Mouse (Mus musculus): Measurements from ENCODE around the gene Rnf114. TPM values are rescaled to one million over a fixed set of nuclear protein-coding genes. Genes with fewer than 3 reads are reported as not detected.

The Rnf114 gene
- polyA plus RNA-seq (2014; fragmentation: Nextera tagmentation; extraction: Ambion mirVana), result 94.7 and 98.7 TPM in 2 replicates

DNA sequence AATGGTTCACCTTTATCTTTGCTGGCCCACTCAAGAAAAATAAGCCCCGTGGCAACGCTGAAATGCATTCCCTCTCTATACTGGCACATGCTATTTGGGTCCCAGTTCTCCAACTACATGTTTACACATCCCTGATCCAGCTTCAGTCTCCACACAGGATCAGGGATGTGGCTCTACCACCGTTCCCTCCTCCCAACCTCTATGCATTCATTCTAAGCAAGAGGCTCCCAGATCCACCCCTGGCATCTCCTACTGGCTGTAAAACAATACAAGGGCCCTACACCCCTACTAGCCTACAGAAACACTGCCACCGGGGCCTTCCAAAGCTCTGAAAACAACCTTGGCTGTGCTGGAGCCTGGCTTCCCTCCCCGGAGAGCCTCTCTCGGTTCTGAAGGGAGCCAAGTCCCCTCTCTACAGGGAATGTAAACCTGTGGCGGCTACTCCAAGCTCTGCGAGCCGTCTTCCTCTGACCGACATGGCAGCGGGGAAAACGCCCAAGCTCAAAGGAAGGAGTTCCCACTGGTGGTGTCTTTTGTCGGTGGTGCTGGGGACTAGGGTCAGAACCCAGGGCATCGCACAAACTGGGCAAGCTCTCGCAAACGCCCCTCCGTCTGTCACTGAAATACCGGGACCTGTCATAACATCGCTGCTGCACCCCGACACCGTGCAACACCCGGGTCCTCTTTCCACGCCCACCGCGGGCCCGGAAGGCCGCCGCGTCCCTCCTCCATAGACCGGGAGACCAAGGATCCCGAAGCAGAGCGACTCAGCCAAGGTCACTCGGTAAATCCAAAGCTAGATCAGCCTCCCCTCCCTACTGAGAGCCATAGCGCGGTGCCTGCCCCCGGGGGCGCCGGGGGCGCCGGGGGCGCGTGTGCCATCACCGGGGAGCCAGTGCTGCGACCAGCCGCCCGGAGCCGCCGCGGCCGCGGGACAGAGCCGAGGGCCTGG lies at the start of gene Rnf114:
Gene Rnf114 (plus strand): TSS at position 889 of the 952 bp plus-strand sequence.
- Histone ChIP-seq H3K9me3 (ENCODE audit: low read depth, low read length) (no peaks in the 10 kb centered on the region), H3K36me3 (ENCODE audit: insufficient read depth) (peaks cover 11% of the 10 kb centered on the region; the same call in 1 of the 2 replicates), H3K27me3 (ENCODE audit: insufficient read depth, low read length) (no peaks in the 10 kb centered on the region), H3K9ac (peak within 1 kb of the TSS; percentile 91), H3K27ac (ENCODE audit: low read depth) (peak within 1 kb of the TSS; percentile 97), H3K4me1 (ENCODE audit: insufficient read depth) (peaks cover 7% of the 10 kb centered on the region), H3K4me3 (ENCODE audit: low read depth, low read length) (peak within 1 kb of the TSS; percentile 100), H3K4me2 (peak within 1 kb of the TSS; percentile 91)
- ATAC-seq (ENCODE audit: insufficient read depth), result peak; percentile 42
- TF ChIP-seq CTCF (IDR thresholded peaks at IDR 0.05; ENCODE audit: low read depth), result no peak
- WGBS, result 3% methylated on average over 52 of the region's 52 CpGs
- peak; percentile 34 for DNase-seq

GRCm38 (mm10) chr2:167443411-167444193 lies 48.8 kb upstream of the Rnf114 start:
- H3K4me3 ChIP-seq (ENCODE audit: low read depth, low read length), result no peak overlapping the region
- no peaks in the 10 kb centered on the region for H3K27me3 ChIP-seq (ENCODE audit: insufficient read depth, low read length)
- H3K9me3 ChIP-seq (ENCODE audit: low read depth, low read length), result no peaks in the 10 kb centered on the region
- no peak overlapping the region for H3K27ac ChIP-seq (ENCODE audit: low read depth)
- WGBS, result 96% methylated on average over 4 of the region's 4 CpGs
- no peaks in the 10 kb centered on the region for H3K4me1 ChIP-seq (ENCODE audit: insufficient read depth)
- no peak overlapping the region for H3K4me2 ChIP-seq
- TF ChIP-seq CTCF (IDR thresholded peaks at IDR 0.05; ENCODE audit: low read depth), result no peak
- no peak for DNase-seq
- peaks cover 85% of the 10 kb centered on the region for H3K36me3 ChIP-seq (ENCODE audit: insufficient read depth)
- H3K9ac ChIP-seq, result no peak overlapping the region
- ATAC-seq (ENCODE audit: insufficient read depth), result no peak

DNA sequence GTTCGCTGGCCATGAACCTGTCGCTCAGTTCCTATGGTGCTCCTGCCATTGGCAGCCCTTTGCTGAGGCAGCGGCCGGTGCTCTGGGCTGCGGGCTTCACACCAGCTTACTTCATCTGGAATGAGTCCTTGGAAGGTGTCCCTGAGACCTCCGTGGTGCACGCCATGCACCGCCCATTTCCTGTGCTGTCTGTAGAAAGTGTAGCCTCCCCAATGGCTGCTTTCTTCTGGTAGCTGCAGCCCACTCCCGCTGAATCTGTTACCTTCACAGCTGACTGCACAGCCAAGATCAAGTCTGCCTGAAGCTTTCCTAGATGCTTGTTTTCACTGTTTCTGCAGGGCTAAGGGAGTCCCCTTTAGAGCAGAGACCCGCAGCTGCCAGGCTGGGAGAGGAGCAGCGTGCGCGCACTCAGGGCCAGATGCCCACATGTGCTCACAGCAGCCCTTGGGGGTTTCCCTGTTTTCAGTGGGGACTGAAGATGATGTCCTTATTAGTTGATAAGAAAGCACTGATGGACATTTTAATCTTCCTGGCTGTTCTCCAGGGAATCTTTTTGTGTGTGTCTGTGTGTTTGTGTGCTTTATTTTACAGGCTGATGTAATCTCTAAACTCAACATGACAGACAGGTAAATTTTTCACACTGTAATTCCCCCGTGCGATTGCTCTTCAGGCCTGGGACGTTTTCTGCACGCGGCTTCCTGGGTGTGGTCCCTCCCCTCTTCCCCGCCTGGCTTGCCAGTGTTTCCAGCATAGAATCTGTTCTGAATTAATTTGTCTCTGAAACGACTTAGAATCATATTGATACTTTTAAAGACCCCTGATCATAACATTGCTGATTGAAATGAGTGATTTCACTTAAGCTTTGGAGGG lies 46.3 kb upstream of the Rnf114 start:
- Histone ChIP-seq H3K27me3 (ENCODE audit: insufficient read depth, low read length) (no peaks in the 10 kb centered on the region), H3K36me3 (ENCODE audit: insufficient read depth) (peaks cover 93% of the 10 kb centered on the region), H3K27ac (ENCODE audit: low read depth) (no peak overlapping the region; the same call in 1 of the 2 replicates), H3K9me3 (ENCODE audit: low read depth, low read length) (no peaks in the 10 kb centered on the region), H3K4me1 (ENCODE audit: insufficient read depth) (no peaks in the 10 kb centered on the region), H3K4me2 (no peak overlapping the region), H3K4me3 (ENCODE audit: low read depth, low read length) (no peak overlapping the region), H3K9ac (no peak overlapping the region)
- no peak for DNase-seq
- ATAC-seq (ENCODE audit: insufficient read depth), result no peak
- WGBS, result 79% methylated on average over 20 of the region's 20 CpGs
- TF ChIP-seq CTCF (IDR thresholded peaks at IDR 0.05; ENCODE audit: low read depth), result no peak

- Histone ChIP-seq H3K4me1 (ENCODE audit: insufficient read depth) (no peaks in the 10 kb centered on the region), H3K9me3 (ENCODE audit: low read depth, low read length) (no peaks in the 10 kb centered on the region), H3K27me3 (ENCODE audit: insufficient read depth, low read length) (no peaks in the 10 kb centered on the region), H3K4me2 (no peak overlapping the region), H3K36me3 (ENCODE audit: insufficient read depth) (peaks cover 91% of the 10 kb centered on the region), H3K27ac (ENCODE audit: low read depth) (no peak overlapping the region), H3K4me3 (ENCODE audit: low read depth, low read length) (no peak overlapping the region), H3K9ac (no peak overlapping the region)
- no peak for ATAC-seq (ENCODE audit: insufficient read depth)
- no peak for TF ChIP-seq CTCF (IDR thresholded peaks at IDR 0.05; ENCODE audit: low read depth)
- 92% methylated on average over 7 of the region's 7 CpGs for WGBS
- DNase-seq, result no peak
Observed at GRCm38 (mm10) chr2:167447207-167447606, 45.2 kb upstream of the Rnf114 start.

DNA sequence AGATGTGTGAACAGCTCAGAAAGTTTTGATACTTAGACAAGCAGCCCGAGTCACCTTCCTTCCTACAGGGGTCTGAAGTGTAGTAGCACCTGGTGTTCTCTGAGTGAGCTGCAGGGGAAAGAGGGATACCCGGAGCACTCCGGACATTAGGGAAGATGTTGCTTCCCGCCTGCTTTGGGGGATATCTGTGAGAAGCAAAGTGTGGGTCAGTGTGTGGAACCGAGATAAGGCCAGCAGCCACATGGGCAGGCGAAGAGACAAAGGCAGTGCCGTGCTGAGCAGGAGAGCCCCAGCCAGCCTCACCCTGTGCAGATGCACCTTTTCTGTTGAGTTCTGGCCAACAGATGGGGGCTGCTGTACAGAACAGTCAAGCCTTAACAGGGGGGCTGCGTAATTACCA lies 44.8 kb upstream of the Rnf114 start:
- no peak; the same call in 1 of the 2 replicates for ATAC-seq (ENCODE audit: insufficient read depth)
- no peak for DNase-seq
- no peaks in the 10 kb centered on the region for H3K9me3 ChIP-seq (ENCODE audit: low read depth, low read length)
- TF ChIP-seq CTCF (IDR thresholded peaks at IDR 0.05; ENCODE audit: low read depth), result no peak
- no peaks in the 10 kb centered on the region for H3K4me1 ChIP-seq (ENCODE audit: insufficient read depth)
- no peak overlapping the region for H3K4me3 ChIP-seq (ENCODE audit: low read depth, low read length)
- H3K9ac ChIP-seq, result no peak overlapping the region
- H3K27me3 ChIP-seq (ENCODE audit: insufficient read depth, low read length), result no peaks in the 10 kb centered on the region
- H3K36me3 ChIP-seq (ENCODE audit: insufficient read depth), result peaks cover 87% of the 10 kb centered on the region
- no peak overlapping the region for H3K27ac ChIP-seq (ENCODE audit: low read depth)
- WGBS, result 93% methylated on average over 8 of the region's 8 CpGs
- H3K4me2 ChIP-seq, result no peak overlapping the region
